16 mouse cellular contexts compared by ENCODE assay signal in the genomic region with DNA sequence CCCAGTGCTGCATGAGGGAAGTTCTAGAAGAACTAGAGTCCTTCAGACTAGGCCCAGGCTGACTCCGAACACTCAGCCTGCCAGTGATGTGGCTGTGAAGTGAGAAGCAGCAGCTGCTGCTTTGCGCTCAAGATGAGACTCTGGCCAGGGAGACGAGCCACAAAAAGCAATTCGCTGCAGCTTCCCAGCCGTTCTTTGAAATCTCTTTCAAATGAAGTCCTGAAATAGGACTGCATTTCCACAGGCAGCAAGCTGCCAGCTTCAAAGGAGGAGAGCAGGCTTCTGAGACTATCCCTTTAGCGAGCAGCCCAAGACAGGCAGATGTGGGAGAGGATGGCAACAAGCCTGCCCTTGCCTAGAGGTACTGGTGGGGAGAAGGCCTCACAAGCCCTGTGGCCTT.
DNase-seq lines count a peak whose midpoint lies in the region; ATAC-seq and TF ChIP-seq lines count a peak whose summit lies in the region.
"Had no signal": no experiment of that assay in that cellular context is flagged by ENCODE, and none has a peak within 500 bp of the region (broad histone marks: within the 10 kb centered on the region; RNA-seq: fewer than 3 reads in every experiment).

No protein-coding gene starts in this region.

- H3K4me3 ChIP-seq in lung, embryonic 15.5 days: no peak overlapping the region
- no peak overlapping the region for H3K4me3 ChIP-seq in cortical plate, adult 2 months (ENCODE audit: insufficient read depth, low read length)
- no peak overlapping the region for H3K4me3 ChIP-seq in liver, embryonic 12.5 days
- H3K4me3 ChIP-seq: intestine, embryonic 15.5 days had no signal

- peak; percentile 65; the same call in 1 of the 2 replicates for ATAC-seq in lung, embryonic 15.5 days (ENCODE audit: borderline replicate concordance, extremely low read depth, low FRiP score, low TSS enrichment)
- ATAC-seq in liver, embryonic 12.5 days: no peak
- ATAC-seq: intestine, embryonic 15.5 days; Patski had no signal

- H3K36me3 ChIP-seq in lung, embryonic 15.5 days: no peaks in the 10 kb centered on the region
- H3K36me3 ChIP-seq in liver, embryonic 12.5 days: peaks cover 13% of the 10 kb centered on the region
- H3K36me3 ChIP-seq: intestine, embryonic 15.5 days had no signal

- H3K27ac ChIP-seq in lung, embryonic 15.5 days: peak overlapping the region; percentile 61
- H3K27ac ChIP-seq in cortical plate, adult 2 months (ENCODE audit: insufficient read depth, low read length): peak overlapping the region; percentile 60
- no peak overlapping the region for H3K27ac ChIP-seq in liver, embryonic 12.5 days
- H3K27ac ChIP-seq: intestine, embryonic 15.5 days; macrophage had no signal

- H3K9me3 ChIP-seq in lung, embryonic 15.5 days: no peaks in the 10 kb centered on the region
- H3K9me3 ChIP-seq in liver, embryonic 12.5 days (replicated peaks): no peaks in the 10 kb centered on the region
- H3K9me3 ChIP-seq: intestine, embryonic 15.5 days had no signal

- TF ChIP-seq POLR2A in cortical plate, adult 2 months (IDR thresholded peaks at IDR 0.05; ENCODE audit: extremely low read depth, insufficient read depth, low read length): 0 out of 2 replicates have a peak, but pooled peaks have one; percentile 14

- WGBS in lung, embryonic 15.5 days: 66% methylated on average over 6 of the region's 6 CpGs
- 84% methylated on average over 6 of the region's 6 CpGs for WGBS in liver, embryonic 12.5 days (ENCODE audit: insufficient replicate concordance)

- TF ChIP-seq CTCF in cortical plate, adult 2 months (IDR thresholded peaks at IDR 0.05; ENCODE audit: extremely low read depth, insufficient read depth, low read length): no peak

- H3K4me2 ChIP-seq in lung, embryonic 15.5 days: no peak overlapping the region
- H3K4me2 ChIP-seq in liver, embryonic 12.5 days: no peak overlapping the region
- H3K4me2 ChIP-seq: intestine, embryonic 15.5 days had no signal

- no peak overlapping the region for H3K9ac ChIP-seq in lung, embryonic 15.5 days
- no peak overlapping the region for H3K9ac ChIP-seq in liver, embryonic 12.5 days
- H3K9ac ChIP-seq: intestine, embryonic 15.5 days had no signal

- peak; percentile 88 for DNase-seq in heart, adult 11 months
- no peak for DNase-seq in heart, adult 9 months (ENCODE audit: low spot score in 2 of 2)
- no peak for DNase-seq in lung, postnatal 14 days
- peak; percentile 14 for DNase-seq in lung, postnatal 25 days (ENCODE audit: low spot score)
- DNase-seq in cerebellum, postnatal 25 days: no peak
- DNase-seq: B cell, adult 2 months; cerebellum, postnatal 36 days; liver; retina, postnatal 1 day; thymus, adult 18-20 months had no signal

- H3K4me1 ChIP-seq in lung, embryonic 15.5 days: no peaks in the 10 kb centered on the region
- H3K4me1 ChIP-seq in cortical plate, adult 2 months (ENCODE audit: control insufficient read depth, insufficient read depth, low read length): no peaks in the 10 kb centered on the region
- H3K4me1 ChIP-seq in liver, embryonic 12.5 days: no peaks in the 10 kb centered on the region
- H3K4me1 ChIP-seq: intestine, embryonic 15.5 days had no signal

- H3K27me3 ChIP-seq in lung, embryonic 15.5 days: peaks cover 4% of the 10 kb centered on the region; the same call in 1 of the 2 replicates
- 0 out of 2 replicates have a peak, but pooled peaks cover under 1% of the 10 kb centered on the region for H3K27me3 ChIP-seq in liver, embryonic 12.5 days (replicated peaks)
- H3K27me3 ChIP-seq: intestine, embryonic 15.5 days; Patski had no signal

Comparison
In these comparisons a context has a peak if more than half of its experiments do, and no peak if none do; other contexts are left out.
1. DNase-seq: peak in heart, adult 11 months (single experiment) and lung, postnatal 25 days (single experiment); none in heart, adult 9 months (0 of 2), lung, postnatal 14 days (single experiment) and cerebellum, postnatal 25 days (0 of 2).